Mouse (Mus musculus): Measurements from ENCODE around the gene Sephs2. TPM values are rescaled to one million over a fixed set of nuclear protein-coding genes. Genes with fewer than 3 reads are reported as not detected.

Gene Sephs2
- total RNA-seq, 1 experiment, result 113 TPM

DNA sequence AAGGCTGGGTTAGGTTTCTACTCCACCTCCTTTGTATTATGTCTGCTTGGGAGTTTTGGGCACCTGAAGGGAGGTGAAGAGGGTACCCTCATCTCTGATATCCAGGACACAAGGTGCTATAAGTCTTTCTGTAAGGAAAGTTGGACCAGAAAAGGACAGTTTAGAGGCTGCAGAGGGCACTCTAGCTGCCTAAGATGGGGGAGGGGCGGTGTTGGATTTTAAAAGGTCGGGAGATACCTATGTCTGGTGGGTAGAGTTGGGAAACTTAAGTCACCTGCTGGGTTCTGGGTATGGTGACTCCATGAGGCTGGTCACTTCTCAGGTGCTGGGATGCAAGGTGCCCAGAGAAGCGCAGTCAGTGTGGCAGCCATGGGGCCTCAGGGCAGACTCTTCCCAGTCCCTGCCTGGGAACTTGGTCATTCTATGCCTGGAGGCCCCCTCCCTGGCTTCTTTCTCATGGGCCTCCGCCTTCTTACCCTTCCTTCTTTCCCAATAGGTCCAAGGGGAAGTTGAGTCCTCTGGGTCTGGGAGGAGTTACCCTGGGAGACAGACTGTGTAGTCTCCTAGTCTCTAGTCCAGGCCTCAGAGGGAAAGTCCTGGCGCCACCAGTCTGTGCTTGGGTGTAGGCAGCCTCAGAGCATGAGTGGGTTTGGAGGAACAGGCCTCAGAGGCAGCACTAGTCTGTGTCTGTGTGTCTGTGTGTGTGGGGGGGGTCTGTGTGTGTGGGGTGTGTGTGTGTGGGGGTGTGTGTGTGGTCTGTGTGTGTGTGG, 23.1 kb upstream of the Sephs2 start:
- in situ Hi-C loops (cut with MboI; ENCODE audit: low sequenced_read_pairs in 2 of 2, unreplicated experiment in 2 of 2), result no loop called here
- Histone ChIP-seq H3K27ac (ENCODE audit: insufficient read depth, low read depth, low read length, poor library complexity, severe bottlenecking) (no peak overlapping the region), H3K4me3 (ENCODE audit: insufficient read depth in 1 of 2, low read depth in 1 of 2, low read length in 2 of 2, poor library complexity in 1 of 2, severe bottlenecking in 1 of 2) (no peak overlapping the region), H3K36me3 (ENCODE audit: control insufficient read depth, insufficient read depth, low read length, poor library complexity, severe bottlenecking) (no peaks in the 10 kb centered on the region), H3K9me3 (ENCODE audit: control insufficient read depth, insufficient read depth, low read depth, low read length) (no peaks in the 10 kb centered on the region), H3K9ac (ENCODE audit: insufficient read depth, low read depth, low read length, poor library complexity, severe bottlenecking) (no peak overlapping the region), H3K4me1 (ENCODE audit: control insufficient read depth in 2 of 2, insufficient read depth in 2 of 2, low read length in 2 of 2, poor library complexity in 1 of 2) (0 out of 4 replicates have a peak, but pooled peaks cover 2 to 3% of the 10 kb centered on the region in 2 experiments)
- no peak for TF ChIP-seq ZNF384 (IDR thresholded peaks at IDR 0.05; ENCODE audit: low read depth, low read length)
- no peak for TF ChIP-seq MAFK (IDR thresholded peaks at IDR 0.05; ENCODE audit: insufficient read depth, low read depth, low read length)
- TF ChIP-seq HCFC1 (IDR thresholded peaks at IDR 0.05; ENCODE audit: borderline replicate concordance, insufficient read depth, low read length), result no peak
- no peak for TF ChIP-seq CHD2 (IDR thresholded peaks at IDR 0.05; ENCODE audit: low read depth, low read length)
- no peak for TF ChIP-seq ZC3H11A (IDR thresholded peaks at IDR 0.05; ENCODE audit: borderline replicate concordance, low read depth, low read length)
- DNase-seq (ENCODE audit: low read depth, low spot score), result no peak

DNA sequence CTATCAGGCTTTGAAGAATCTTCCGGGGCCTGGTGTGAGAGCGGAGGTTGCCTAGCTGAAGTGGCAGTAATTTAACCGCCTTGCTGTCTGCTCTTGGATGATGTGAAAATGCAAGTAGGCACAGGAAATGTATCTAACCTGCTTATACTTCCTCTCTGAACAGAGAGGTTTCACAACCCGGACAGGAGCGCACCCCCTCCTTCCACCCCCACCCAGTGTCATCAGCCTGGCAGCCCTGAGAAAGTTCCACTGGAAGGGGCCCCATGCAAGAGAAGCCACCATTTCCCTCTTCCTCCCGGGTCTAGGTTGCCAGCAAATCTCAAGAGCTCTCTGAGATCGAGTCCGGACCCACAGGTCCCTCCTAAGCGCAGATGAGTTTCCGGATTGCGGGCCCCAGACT, 22.2 kb upstream of the Sephs2 start, which contains the start of gene Itgal:
TSS of gene Itgal (plus strand) at position 163 of the 400 bp plus-strand sequence.
- no peak for DNase-seq (ENCODE audit: low read depth, low spot score)
- Histone ChIP-seq H3K9ac (ENCODE audit: insufficient read depth, low read depth, low read length, poor library complexity, severe bottlenecking) (no peak within 1 kb of the TSS), H3K4me3 (ENCODE audit: insufficient read depth in 1 of 2, low read depth in 1 of 2, low read length in 2 of 2, poor library complexity in 1 of 2, severe bottlenecking in 1 of 2) (no peak within 1 kb of the TSS; a peak in 1 of 4 replicates), H3K36me3 (ENCODE audit: control insufficient read depth, insufficient read depth, low read length, poor library complexity, severe bottlenecking) (no peaks in the 10 kb centered on the region), H3K9me3 (ENCODE audit: control insufficient read depth, insufficient read depth, low read depth, low read length) (no peaks in the 10 kb centered on the region), H3K4me1 (ENCODE audit: control insufficient read depth in 2 of 2, insufficient read depth in 2 of 2, low read length in 2 of 2, poor library complexity in 1 of 2) (0 out of 4 replicates have a peak, but pooled peaks cover 2 to 3% of the 10 kb centered on the region in 2 experiments), H3K27ac (ENCODE audit: insufficient read depth, low read depth, low read length, poor library complexity, severe bottlenecking) (no peak within 1 kb of the TSS)
- in situ Hi-C loops (cut with MboI; ENCODE audit: low sequenced_read_pairs in 2 of 2, unreplicated experiment in 2 of 2), result no loop called here
- TF ChIP-seq MAFK (IDR thresholded peaks at IDR 0.05; ENCODE audit: insufficient read depth, low read depth, low read length) (no peak), CHD2 (IDR thresholded peaks at IDR 0.05; ENCODE audit: low read depth, low read length) (no peak), ZC3H11A (IDR thresholded peaks at IDR 0.05; ENCODE audit: borderline replicate concordance, low read depth, low read length) (no peak), HCFC1 (IDR thresholded peaks at IDR 0.05; ENCODE audit: borderline replicate concordance, insufficient read depth, low read length) (no peak), ZNF384 (IDR thresholded peaks at IDR 0.05; ENCODE audit: low read depth, low read length) (no peak)

DNA sequence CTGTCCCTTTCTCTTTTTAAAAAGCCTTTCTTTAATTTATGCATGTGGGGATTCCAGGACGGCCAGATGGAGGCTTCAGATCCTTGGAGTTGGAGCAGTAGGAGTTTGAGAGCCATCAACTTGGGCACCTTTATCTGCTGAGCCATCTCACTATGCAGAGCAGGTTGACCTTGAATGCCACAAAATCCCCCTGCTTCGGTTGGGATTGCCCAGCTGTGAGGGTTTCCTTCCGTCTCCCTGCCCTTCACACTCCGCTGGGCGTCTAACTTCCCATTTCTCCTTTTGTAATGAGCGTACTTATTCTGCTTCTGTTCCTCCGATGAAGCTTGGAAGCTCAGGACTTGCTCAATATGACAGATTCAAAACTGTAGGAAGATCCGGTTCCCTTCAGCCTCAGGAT, 16.3 kb upstream of the Sephs2 start:
- no peak for DNase-seq (ENCODE audit: low read depth, low spot score)
- in situ Hi-C loops (cut with MboI; ENCODE audit: low sequenced_read_pairs in 2 of 2, unreplicated experiment in 2 of 2), result no loop called here
- TF ChIP-seq ZC3H11A (IDR thresholded peaks at IDR 0.05; ENCODE audit: borderline replicate concordance, low read depth, low read length), result no peak
- TF ChIP-seq ZNF384 (IDR thresholded peaks at IDR 0.05; ENCODE audit: low read depth, low read length), result no peak
- TF ChIP-seq HCFC1 (IDR thresholded peaks at IDR 0.05; ENCODE audit: borderline replicate concordance, insufficient read depth, low read length), result no peak
- no peak for TF ChIP-seq MAFK (IDR thresholded peaks at IDR 0.05; ENCODE audit: insufficient read depth, low read depth, low read length)
- TF ChIP-seq CHD2 (IDR thresholded peaks at IDR 0.05; ENCODE audit: low read depth, low read length), result no peak
- Histone ChIP-seq H3K9ac (ENCODE audit: insufficient read depth, low read depth, low read length, poor library complexity, severe bottlenecking) (no peak overlapping the region), H3K36me3 (ENCODE audit: control insufficient read depth, insufficient read depth, low read length, poor library complexity, severe bottlenecking) (no peaks in the 10 kb centered on the region), H3K4me1 (ENCODE audit: control insufficient read depth in 2 of 2, insufficient read depth in 2 of 2, low read length in 2 of 2, poor library complexity in 1 of 2) (no peaks in the 10 kb centered on the region), H3K4me3 (ENCODE audit: insufficient read depth in 1 of 2, low read depth in 1 of 2, low read length in 2 of 2, poor library complexity in 1 of 2, severe bottlenecking in 1 of 2) (no peak overlapping the region), H3K9me3 (ENCODE audit: control insufficient read depth, insufficient read depth, low read depth, low read length) (no peaks in the 10 kb centered on the region), H3K27ac (ENCODE audit: insufficient read depth, low read depth, low read length, poor library complexity, severe bottlenecking) (no peak overlapping the region)

DNA sequence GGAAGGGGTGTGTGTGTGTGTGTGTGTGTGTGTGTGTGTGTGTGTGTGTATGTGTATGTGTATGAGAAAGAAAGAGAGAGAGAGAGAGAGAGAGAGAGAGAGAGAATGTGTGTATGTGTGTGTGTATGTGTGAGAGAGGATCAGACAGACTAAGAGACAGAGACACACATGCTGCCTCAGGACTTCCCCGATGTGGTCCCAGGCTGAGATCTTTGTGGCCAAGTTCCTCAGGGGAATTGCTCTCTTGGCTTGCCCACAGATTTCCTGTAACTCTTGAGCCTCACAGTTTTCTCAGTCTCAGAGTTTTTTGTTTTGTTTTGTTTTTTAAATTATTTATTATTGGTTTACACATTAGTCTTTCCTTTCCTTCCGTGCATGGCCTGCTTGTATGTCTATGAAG, 15.5 kb upstream of the Sephs2 start:
- no peak for DNase-seq (ENCODE audit: low read depth, low spot score)
- no peaks in the 10 kb centered on the region for H3K9me3 ChIP-seq (ENCODE audit: control insufficient read depth, insufficient read depth, low read depth, low read length)
- H3K4me3 ChIP-seq (ENCODE audit: insufficient read depth in 1 of 2, low read depth in 1 of 2, low read length in 2 of 2, poor library complexity in 1 of 2, severe bottlenecking in 1 of 2), result no peak overlapping the region
- no peak overlapping the region for H3K27ac ChIP-seq (ENCODE audit: insufficient read depth, low read depth, low read length, poor library complexity, severe bottlenecking)
- in situ Hi-C loops (cut with MboI; ENCODE audit: low sequenced_read_pairs in 2 of 2, unreplicated experiment in 2 of 2), result no loop called here
- H3K4me1 ChIP-seq (ENCODE audit: control insufficient read depth in 2 of 2, insufficient read depth in 2 of 2, low read length in 2 of 2, poor library complexity in 1 of 2), result no peaks in the 10 kb centered on the region
- H3K9ac ChIP-seq (ENCODE audit: insufficient read depth, low read depth, low read length, poor library complexity, severe bottlenecking), result no peak overlapping the region
- H3K36me3 ChIP-seq (ENCODE audit: control insufficient read depth, insufficient read depth, low read length, poor library complexity, severe bottlenecking), result no peaks in the 10 kb centered on the region
- TF ChIP-seq ZC3H11A (IDR thresholded peaks at IDR 0.05; ENCODE audit: borderline replicate concordance, low read depth, low read length), result no peak
- TF ChIP-seq CHD2 (IDR thresholded peaks at IDR 0.05; ENCODE audit: low read depth, low read length), result no peak
- TF ChIP-seq MAFK (IDR thresholded peaks at IDR 0.05; ENCODE audit: insufficient read depth, low read depth, low read length), result no peak
- no peak for TF ChIP-seq ZNF384 (IDR thresholded peaks at IDR 0.05; ENCODE audit: low read depth, low read length)
- no peak for TF ChIP-seq HCFC1 (IDR thresholded peaks at IDR 0.05; ENCODE audit: borderline replicate concordance, insufficient read depth, low read length)
